Mouse (Mus musculus) forebrain, embryonic 15.5 days (tissue): Measurements from ENCODE around the gene Tekt2. TPM values are rescaled to one million over a fixed set of nuclear protein-coding genes. Genes with fewer than 3 reads are reported as not detected.
A peak's percentile ranks its signal among the peaks of the same experiment; 100 is the strongest.

Source experiments
- ATAC-seq: fragments of 200-750 bp; cut with Nextera tagmentation; replicated peaks from 2 replicates; pipeline ENCODE4 v1.8.0; 2017; ENCODE audit warnings: mild to moderate bottlenecking, moderate TSS enrichment, moderate library complexity
- H3K27ac ChIP-seq: fragments of 300-500 bp; sonication (generic); replicated peaks from 2 replicates; pipeline ENCODE4 v1.5.1; 2015; ENCODE audit warnings: mild to moderate bottlenecking, inconsistent platforms
- H3K27me3 ChIP-seq: fragments of 300-500 bp; sonication (generic); 2 replicates; pipeline ENCODE4 v1.6.1; 2015; ENCODE audit warnings: inconsistent platforms
- H3K36me3 ChIP-seq: fragments of 300-500 bp; sonication (generic); 2 replicates; pipeline ENCODE4 v1.6.1; 2015; ENCODE audit warnings: mild to moderate bottlenecking, inconsistent platforms
- H3K4me1 ChIP-seq: fragments of 300-500 bp; sonication (generic); 2 replicates; pipeline ENCODE4 v1.6.1; 2015; ENCODE audit warnings: inconsistent platforms
- H3K4me2 ChIP-seq: fragments of 300-500 bp; sonication (generic); replicated peaks from 2 replicates; pipeline ENCODE4 v1.6.1; 2015; ENCODE audit warnings: mild to moderate bottlenecking, inconsistent platforms
- H3K4me3 ChIP-seq: fragments of 300-500 bp; sonication (generic); 2 replicates; pipeline ENCODE4 v1.5.1; 2015; ENCODE audit warnings: mild to moderate bottlenecking, inconsistent platforms
- H3K9ac ChIP-seq: fragments of 300-500 bp; sonication (generic); replicated peaks from 2 replicates; pipeline ENCODE4 v1.6.1; 2015; ENCODE audit warnings: mild to moderate bottlenecking, inconsistent platforms
- H3K9me3 ChIP-seq: fragments of 300-500 bp; sonication (generic); 2 replicates; pipeline ENCODE4 v1.6.1; 2016; ENCODE audit warnings: inconsistent platforms
- WGBS: fragments of 180-500 bp; shearing (Covaris S2); methylation state at CpG from one replicate; pipeline ENCODE4 v1.1.7; 2015; ENCODE audit warnings: mixed read lengths; 5-methylcytosine and 5-hydroxymethylcytosine counted together
- polyA plus RNA-seq: library from polyadenylated mRNA; unstranded; fragments of >200 nt; fragmentation: Nextera tagmentation; extraction: Ambion mirVana; gene quantifications from 2 replicates; pipeline ENCODE4 v1.2.1, GENCODE M21; 2015

Tekt2 gene
- 12.7 and 16.0 TPM in 2 replicates for polyA plus RNA-seq

- Histone ChIP-seq H3K4me1 (peaks cover 26% of the 10 kb centered on the region), H3K36me3 (no peaks in the 10 kb centered on the region), H3K9ac (0 out of 2 replicates have a peak within 1 kb of the TSS, but pooled peaks have one; percentile 7), H3K27ac (0 out of 2 replicates have a peak within 1 kb of the TSS, but pooled peaks have one; percentile 21), H3K9me3 (no peaks in the 10 kb centered on the region), H3K4me3 (no peak within 1 kb of the TSS), H3K4me2 (peak within 1 kb of the TSS; percentile 23), H3K27me3 (no peaks in the 10 kb centered on the region)
- WGBS = 9% methylated on average over 23 of the region's 23 CpGs
- ATAC-seq = no peak
Observed at GRCm38 (mm10) chr4:126325281-126325861, at the start of gene Tekt2. TSS of gene Tekt2 (minus strand) at chr4:126325688.

- H3K4me3 ChIP-seq = no peak overlapping the region
Observed at GRCm38 (mm10) chr4:126371497-126371896, 46.0 kb upstream of the Tekt2 start.

DNA sequence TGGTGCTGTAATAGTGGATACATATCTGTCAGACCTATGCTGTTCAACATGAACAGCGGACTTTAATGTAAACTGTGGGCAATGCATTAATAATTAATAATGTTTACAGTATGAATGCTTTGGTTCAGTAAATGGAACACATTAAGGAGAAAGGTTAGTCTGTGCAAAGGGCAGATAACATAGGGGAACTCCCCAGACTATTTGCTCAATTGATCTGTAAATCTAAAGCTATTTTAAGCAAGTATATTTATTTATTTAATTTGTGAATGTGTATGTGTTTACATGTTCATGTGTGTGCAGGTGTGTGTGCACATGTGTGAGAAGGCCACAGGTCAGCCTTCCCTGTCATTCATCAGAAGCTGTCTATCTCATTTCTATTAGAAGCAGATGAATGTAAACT, 34.6 kb upstream of the Tekt2 start:
- H3K4me3 ChIP-seq = no peak overlapping the region
- 98% methylated on average over 1 of the region's 1 CpGs for WGBS
- no peaks in the 10 kb centered on the region for H3K9me3 ChIP-seq
- no peak overlapping the region for H3K9ac ChIP-seq
- peaks cover 39% of the 10 kb centered on the region for H3K36me3 ChIP-seq
- ATAC-seq = no peak
- H3K27me3 ChIP-seq = no peaks in the 10 kb centered on the region
- H3K27ac ChIP-seq = no peak overlapping the region
- H3K4me2 ChIP-seq = no peak overlapping the region
- no peaks in the 10 kb centered on the region for H3K4me1 ChIP-seq

More at GRCm38 (mm10) chr4:126371497-126371896, 46.0 kb upstream of the Tekt2 start:
- Histone ChIP-seq H3K4me2 (no peak overlapping the region), H3K4me1 (no peaks in the 10 kb centered on the region), H3K9ac (no peak overlapping the region), H3K27me3 (no peaks in the 10 kb centered on the region), H3K9me3 (no peaks in the 10 kb centered on the region), H3K36me3 (peaks cover 20% of the 10 kb centered on the region), H3K27ac (no peak overlapping the region)
- WGBS = 72% methylated on average over 9 of the region's 9 CpGs
- no peak for ATAC-seq

DNA sequence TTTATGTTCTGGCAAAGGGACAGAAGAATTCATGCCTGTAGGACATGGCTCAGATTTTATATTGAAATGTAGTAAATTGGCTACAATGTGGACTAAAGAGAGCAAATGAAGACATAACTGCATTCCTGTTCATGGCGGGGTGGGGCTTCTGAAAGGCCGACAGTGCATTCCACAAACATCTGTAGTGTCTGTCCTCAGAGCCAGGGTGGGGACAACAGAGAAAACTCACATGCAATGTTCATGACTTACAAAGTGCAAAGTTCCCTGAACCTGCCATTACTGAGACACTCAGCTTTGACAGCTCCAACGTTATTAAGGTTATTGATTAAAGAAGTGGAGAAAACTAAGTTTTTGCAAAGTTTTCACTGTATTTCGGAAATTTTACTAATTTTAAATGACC, 18.0 kb upstream of the Tekt2 start:
- 90% methylated on average over 4 of the region's 4 CpGs for whole genome bisulfite sequencing
- no peak overlapping the region for H3K27ac ChIP-seq
- no peaks in the 10 kb centered on the region for H3K9me3 ChIP-seq
- H3K4me1 ChIP-seq = no peaks in the 10 kb centered on the region
- no peak for ATAC-seq
- H3K4me2 ChIP-seq = no peak overlapping the region
- no peaks in the 10 kb centered on the region for H3K27me3 ChIP-seq
- no peak overlapping the region for H3K9ac ChIP-seq
- H3K4me3 ChIP-seq = no peak overlapping the region
- peaks cover 24% of the 10 kb centered on the region for H3K36me3 ChIP-seq

- Histone ChIP-seq H3K27me3 (no peaks in the 10 kb centered on the region), H3K27ac (no peak overlapping the region), H3K4me3 (no peak overlapping the region), H3K9ac (no peak overlapping the region), H3K36me3 (0 out of 2 replicates have a peak, but pooled peaks cover 5% of the 10 kb centered on the region), H3K4me2 (no peak overlapping the region), H3K4me1 (no peaks in the 10 kb centered on the region), H3K9me3 (no peaks in the 10 kb centered on the region)
- 75% methylated on average over 4 of the region's 4 CpGs for WGBS
- ATAC-seq = no peak
Observed at GRCm38 (mm10) chr4:126339461-126339860, 14.0 kb upstream of the Tekt2 start.

GRCm38 (mm10) chr4:126332358-126332757, 6.9 kb upstream of the Tekt2 start:
- Histone ChIP-seq H3K36me3 (no peaks in the 10 kb centered on the region), H3K27me3 (no peaks in the 10 kb centered on the region), H3K9me3 (no peaks in the 10 kb centered on the region), H3K9ac (no peak overlapping the region), H3K4me3 (no peak overlapping the region), H3K4me1 (no peaks in the 10 kb centered on the region), H3K4me2 (no peak overlapping the region), H3K27ac (no peak overlapping the region)
- 54% methylated on average over 3 of the region's 3 CpGs for WGBS
- ATAC-seq = no peak

DNA sequence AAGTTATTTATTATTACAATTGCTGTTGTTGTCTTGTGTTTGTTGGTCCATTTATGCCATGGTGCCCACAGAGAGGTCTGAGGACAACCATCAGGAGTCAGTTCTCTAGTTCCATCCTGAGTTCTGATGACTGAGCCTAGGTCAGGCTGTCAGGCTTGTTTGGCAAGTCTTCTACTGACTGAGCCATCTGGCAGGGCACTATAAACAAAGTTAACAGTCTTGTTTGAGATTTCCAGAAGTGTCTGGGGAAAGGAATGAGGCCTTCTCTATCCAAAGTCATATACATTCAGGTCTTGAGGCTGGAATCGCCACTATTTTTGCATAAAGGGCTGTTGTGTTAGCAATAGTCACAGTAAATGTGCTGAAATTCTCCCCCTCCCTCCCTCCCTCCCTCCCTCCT, 6.3 kb upstream of the Tekt2 start:
- Histone ChIP-seq H3K36me3 (no peaks in the 10 kb centered on the region), H3K9ac (no peak overlapping the region), H3K9me3 (no peaks in the 10 kb centered on the region), H3K4me1 (no peaks in the 10 kb centered on the region), H3K4me3 (no peak overlapping the region), H3K27me3 (no peaks in the 10 kb centered on the region), H3K4me2 (no peak overlapping the region), H3K27ac (no peak overlapping the region)
- no peak for ATAC-seq
- WGBS = 88% methylated on average over 1 of the region's 1 CpGs

DNA sequence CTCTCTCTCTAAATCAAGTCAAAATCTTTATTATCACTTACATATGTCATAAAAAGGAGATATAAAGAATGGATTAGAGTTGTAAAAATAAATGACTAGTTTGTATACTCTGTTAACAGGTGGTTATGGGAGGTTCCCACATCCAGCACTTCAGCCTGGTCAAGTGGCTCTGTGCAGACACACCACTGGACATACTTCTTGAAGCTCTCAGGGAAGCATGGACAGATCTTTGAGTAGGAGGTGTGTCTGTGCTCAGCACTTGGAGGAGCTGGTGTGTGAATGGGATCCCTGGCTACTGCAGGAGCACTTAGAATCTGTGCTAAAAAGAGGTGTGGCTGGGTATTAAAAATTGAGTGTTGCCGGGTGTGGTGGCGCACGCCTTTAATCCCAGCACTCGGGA, 4.8 kb upstream of the Tekt2 start:
- no peaks in the 10 kb centered on the region for H3K27me3 ChIP-seq
- no peaks in the 10 kb centered on the region for H3K9me3 ChIP-seq
- peaks cover 3% of the 10 kb centered on the region for H3K4me1 ChIP-seq
- no peaks in the 10 kb centered on the region for H3K36me3 ChIP-seq
- WGBS = 95% methylated on average over 4 of the region's 4 CpGs
- no peak overlapping the region for H3K4me3 ChIP-seq
- no peak overlapping the region for H3K27ac ChIP-seq
- H3K4me2 ChIP-seq = no peak overlapping the region
- no peak overlapping the region for H3K9ac ChIP-seq
- ATAC-seq = no peak

- H3K9ac ChIP-seq = no peak overlapping the region
- no peak for ATAC-seq
- H3K27me3 ChIP-seq = no peaks in the 10 kb centered on the region
- 18% methylated on average over 6 of the region's 6 CpGs for WGBS
- H3K9me3 ChIP-seq = no peaks in the 10 kb centered on the region
- H3K4me3 ChIP-seq = no peak overlapping the region
- no peak overlapping the region for H3K27ac ChIP-seq
- no peaks in the 10 kb centered on the region for H3K36me3 ChIP-seq
- H3K4me2 ChIP-seq = no peak overlapping the region
- peaks cover 20% of the 10 kb centered on the region for H3K4me1 ChIP-seq
Observed at GRCm38 (mm10) chr4:126326036-126326435, 548 bp upstream of the Tekt2 start.

DNA sequence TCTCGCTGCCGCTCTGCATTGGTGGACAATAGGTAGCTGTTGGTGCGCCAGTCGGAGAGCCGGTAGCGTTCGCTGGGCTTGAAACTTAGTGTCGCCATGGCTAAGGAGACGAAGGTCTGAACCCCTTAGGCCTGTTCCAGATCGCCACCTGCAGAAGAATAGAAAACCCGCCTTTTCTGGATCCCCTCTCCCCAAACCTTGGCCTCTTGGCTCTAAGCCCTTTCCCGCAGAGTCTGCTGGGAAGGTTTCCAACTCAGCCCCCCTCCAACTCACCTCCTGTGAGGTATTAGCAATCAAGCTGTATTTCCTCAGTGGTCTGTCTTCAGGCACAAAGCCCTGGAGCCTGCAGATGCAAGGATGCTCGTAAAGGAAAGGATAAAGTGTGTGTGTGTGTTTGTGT, 627 bp downstream of the Tekt2 start:
- Histone ChIP-seq H3K9ac (0 out of 2 replicates have a peak overlapping the region, but pooled peaks have one; percentile 7), H3K27me3 (no peaks in the 10 kb centered on the region), H3K4me1 (peaks cover 31% of the 10 kb centered on the region), H3K4me2 (peak overlapping the region; percentile 23), H3K36me3 (no peaks in the 10 kb centered on the region), H3K4me3 (no peak overlapping the region), H3K9me3 (no peaks in the 10 kb centered on the region), H3K27ac (0 out of 2 replicates have a peak overlapping the region, but pooled peaks have one; percentile 3)
- 14% methylated on average over 13 of the region's 13 CpGs for WGBS
- no peak for ATAC-seq

GRCm38 (mm10) chr4:126322646-126323045, 2.8 kb downstream of the Tekt2 start:
- WGBS = 95% methylated on average over 13 of the region's 13 CpGs
- no peak for ATAC-seq

DNA sequence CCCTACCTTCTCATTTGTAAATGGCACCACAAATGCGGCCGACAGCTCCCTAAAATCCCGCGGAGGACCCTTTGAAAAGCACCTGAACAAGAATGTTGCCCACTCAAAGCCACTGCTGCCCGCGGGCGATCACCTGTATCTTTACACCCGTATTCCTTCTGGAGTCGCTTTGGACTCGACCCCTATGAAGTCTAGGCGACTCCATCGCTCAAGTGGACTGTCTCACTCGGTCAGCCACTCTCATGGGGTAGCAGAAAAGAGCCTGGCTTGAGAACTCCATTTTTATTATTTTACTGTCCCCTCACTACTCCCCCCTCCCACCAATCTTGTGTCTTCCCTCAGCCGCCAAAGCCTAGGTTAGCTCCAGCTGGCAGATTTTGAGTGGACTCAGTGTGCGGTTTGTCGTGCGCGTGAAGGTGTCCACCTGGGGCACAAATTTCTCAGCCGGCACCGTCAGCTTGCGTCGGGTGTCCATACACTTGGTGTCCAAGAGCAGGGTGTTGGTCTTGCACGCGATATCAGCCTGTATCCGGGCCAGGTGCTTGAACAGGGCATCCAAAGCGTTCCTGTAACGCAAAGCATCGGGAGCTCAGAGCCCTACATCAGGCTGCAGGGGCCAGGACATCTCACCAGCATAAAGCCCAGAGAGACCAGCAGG, 3.5 kb downstream of the Tekt2 start:
- Histone ChIP-seq H3K9me3 (no peaks in the 10 kb centered on the region), H3K4me2 (peak overlapping the region; percentile 43), H3K27ac (peak overlapping the region; percentile 81; the same call in 1 of the 2 replicates), H3K4me3 (peak overlapping the region; percentile 81), H3K36me3 (peaks cover 12% of the 10 kb centered on the region), H3K9ac (no peak overlapping the region), H3K4me1 (peaks cover 33% of the 10 kb centered on the region), H3K27me3 (no peaks in the 10 kb centered on the region)
- ATAC-seq = peak; percentile 12
- 55% methylated on average over 28 of the region's 28 CpGs for WGBS

More at GRCm38 (mm10) chr4:126322646-126323045, 2.8 kb downstream of the Tekt2 start:
- Histone ChIP-seq H3K4me2 (no peak overlapping the region), H3K27ac (no peak overlapping the region), H3K4me1 (peaks cover 33% of the 10 kb centered on the region), H3K27me3 (no peaks in the 10 kb centered on the region), H3K9me3 (no peaks in the 10 kb centered on the region), H3K36me3 (peaks cover 6% of the 10 kb centered on the region), H3K4me3 (no peak overlapping the region), H3K9ac (no peak overlapping the region)
